Mouse (Mus musculus): Measurements from ENCODE around the gene Prex1. TPM values are rescaled to one million over a fixed set of nuclear protein-coding genes. Genes with fewer than 3 reads are reported as not detected.

Gene Prex1
- polyA plus RNA-seq, 1 experiment from 2014 or later, result 20.9 TPM

- no peak for ATAC-seq (ENCODE audit: low FRiP score)
Measured at GRCm38 (mm10) chr2:166573621-166574020, 140.0 kb downstream of the Prex1 start.

GRCm38 (mm10) chr2:166572297-166572696, 141.3 kb downstream of the Prex1 start:
- Histone ChIP-seq H3K36me3 (ENCODE audit: control insufficient read depth, insufficient read depth, low read length) (peaks cover 1% of the 10 kb centered on the region; the same call in 1 of the 2 replicates), H3K4me1 (replicated peaks; ENCODE audit: control insufficient read depth, insufficient read depth, low read length) (no peaks in the 10 kb centered on the region), H3K4me3 (ENCODE audit: low read depth, low read length) (no peak overlapping the region), H3K9me3 (ENCODE audit: control insufficient read depth, low read length) (no peaks in the 10 kb centered on the region), H3K4me2 (replicated peaks; ENCODE audit: low read depth, low read length) (no peak overlapping the region), H3K9ac (ENCODE audit: low read depth, low read length) (no peak overlapping the region), H3K27me3 (ENCODE audit: control insufficient read depth, insufficient read depth, low read length) (no peaks in the 10 kb centered on the region), H3K27ac (ENCODE audit: low read depth, low read length) (no peak overlapping the region)
- 96% methylated on average over 3 of the region's 3 CpGs for WGBS
- no peak for DNase-seq (ENCODE audit: low spot score)
- no peak for ATAC-seq (ENCODE audit: low FRiP score)

More at GRCm38 (mm10) chr2:166573621-166574020, 140.0 kb downstream of the Prex1 start:
- Histone ChIP-seq H3K9ac (ENCODE audit: low read depth, low read length) (no peak overlapping the region), H3K27ac (ENCODE audit: low read depth, low read length) (no peak overlapping the region), H3K4me1 (replicated peaks; ENCODE audit: control insufficient read depth, insufficient read depth, low read length) (no peaks in the 10 kb centered on the region), H3K27me3 (ENCODE audit: control insufficient read depth, insufficient read depth, low read length) (no peaks in the 10 kb centered on the region), H3K36me3 (ENCODE audit: control insufficient read depth, insufficient read depth, low read length) (peaks cover 3% of the 10 kb centered on the region; the same call in 1 of the 2 replicates), H3K9me3 (ENCODE audit: control insufficient read depth, low read length) (no peaks in the 10 kb centered on the region), H3K4me3 (ENCODE audit: low read depth, low read length) (no peak overlapping the region), H3K4me2 (replicated peaks; ENCODE audit: low read depth, low read length) (no peak overlapping the region)
- DNase-seq (ENCODE audit: low spot score), result no peak
- WGBS, result 85% methylated on average over 5 of the region's 5 CpGs

- Histone ChIP-seq H3K27ac (ENCODE audit: low read depth, low read length) (no peak overlapping the region), H3K4me1 (replicated peaks; ENCODE audit: control insufficient read depth, insufficient read depth, low read length) (no peaks in the 10 kb centered on the region), H3K9me3 (ENCODE audit: control insufficient read depth, low read length) (no peaks in the 10 kb centered on the region), H3K27me3 (ENCODE audit: control insufficient read depth, insufficient read depth, low read length) (no peaks in the 10 kb centered on the region), H3K4me2 (replicated peaks; ENCODE audit: low read depth, low read length) (no peak overlapping the region), H3K9ac (ENCODE audit: low read depth, low read length) (no peak overlapping the region), H3K36me3 (ENCODE audit: control insufficient read depth, insufficient read depth, low read length) (peaks cover 3% of the 10 kb centered on the region; the same call in 1 of the 2 replicates), H3K4me3 (ENCODE audit: low read depth, low read length) (no peak overlapping the region)
- 89% methylated on average over 9 of the region's 9 CpGs for whole genome bisulfite sequencing
- DNase-seq (ENCODE audit: low spot score) (no peak), ATAC-seq (ENCODE audit: low FRiP score) (no peak)
Measured at GRCm38 (mm10) chr2:166569182-166569581, 144.4 kb downstream of the Prex1 start.

- no peaks in the 10 kb centered on the region for H3K27me3 ChIP-seq (ENCODE audit: control insufficient read depth, insufficient read depth, low read length)
- H3K9ac ChIP-seq (ENCODE audit: low read depth, low read length), result no peak overlapping the region
- no peak overlapping the region for H3K27ac ChIP-seq (ENCODE audit: low read depth, low read length)
- WGBS, result 77% methylated on average over 5 of the region's 5 CpGs
- H3K4me2 ChIP-seq (replicated peaks; ENCODE audit: low read depth, low read length), result no peak overlapping the region
- H3K4me1 ChIP-seq (replicated peaks; ENCODE audit: control insufficient read depth, insufficient read depth, low read length), result no peaks in the 10 kb centered on the region
- H3K9me3 ChIP-seq (ENCODE audit: control insufficient read depth, low read length), result no peaks in the 10 kb centered on the region
- ATAC-seq (ENCODE audit: low FRiP score) (no peak), DNase-seq (ENCODE audit: low spot score) (no peak)
- peaks cover 3% of the 10 kb centered on the region; the same call in 1 of the 2 replicates for H3K36me3 ChIP-seq (ENCODE audit: control insufficient read depth, insufficient read depth, low read length)
- H3K4me3 ChIP-seq (ENCODE audit: low read depth, low read length), result no peak overlapping the region
Measured at GRCm38 (mm10) chr2:166565503-166565902, 148.1 kb downstream of the Prex1 start.

GRCm38 (mm10) chr2:166564455-166564854, 149.2 kb downstream of the Prex1 start:
- ATAC-seq (ENCODE audit: low FRiP score) (peak; percentile 72), DNase-seq (ENCODE audit: low spot score) (peak; percentile 89)
- WGBS, result 4% methylated on average over 11 of the region's 11 CpGs
- Histone ChIP-seq H3K4me2 (replicated peaks; ENCODE audit: low read depth, low read length) (no peak overlapping the region), H3K9me3 (ENCODE audit: control insufficient read depth, low read length) (no peaks in the 10 kb centered on the region), H3K36me3 (ENCODE audit: control insufficient read depth, insufficient read depth, low read length) (peaks cover 3% of the 10 kb centered on the region; the same call in 1 of the 2 replicates), H3K4me3 (ENCODE audit: low read depth, low read length) (no peak overlapping the region), H3K4me1 (replicated peaks; ENCODE audit: control insufficient read depth, insufficient read depth, low read length) (no peaks in the 10 kb centered on the region; the same call in 1 of the 2 replicates), H3K27me3 (ENCODE audit: control insufficient read depth, insufficient read depth, low read length) (no peaks in the 10 kb centered on the region), H3K9ac (ENCODE audit: low read depth, low read length) (no peak overlapping the region), H3K27ac (ENCODE audit: low read depth, low read length) (no peak overlapping the region)

- Histone ChIP-seq H3K9ac (ENCODE audit: low read depth, low read length) (no peak overlapping the region), H3K4me1 (replicated peaks; ENCODE audit: control insufficient read depth, insufficient read depth, low read length) (no peaks in the 10 kb centered on the region; the same call in 1 of the 2 replicates), H3K4me3 (ENCODE audit: low read depth, low read length) (no peak overlapping the region), H3K9me3 (ENCODE audit: control insufficient read depth, low read length) (no peaks in the 10 kb centered on the region), H3K4me2 (replicated peaks; ENCODE audit: low read depth, low read length) (no peak overlapping the region), H3K36me3 (ENCODE audit: control insufficient read depth, insufficient read depth, low read length) (peaks cover 3% of the 10 kb centered on the region; the same call in 1 of the 2 replicates), H3K27me3 (ENCODE audit: control insufficient read depth, insufficient read depth, low read length) (no peaks in the 10 kb centered on the region), H3K27ac (ENCODE audit: low read depth, low read length) (no peak overlapping the region)
- DNase-seq (ENCODE audit: low spot score) (peak; percentile 92), ATAC-seq (ENCODE audit: low FRiP score) (peak; percentile 17; the same call in 1 of the 2 replicates)
- 13% methylated on average over 6 of the region's 6 CpGs for WGBS
Measured at GRCm38 (mm10) chr2:166563890-166564289, 149.7 kb downstream of the Prex1 start.

- no peaks in the 10 kb centered on the region for H3K27me3 ChIP-seq (ENCODE audit: control insufficient read depth, insufficient read depth, low read length)
- no peak overlapping the region for H3K9ac ChIP-seq (ENCODE audit: low read depth, low read length)
- ATAC-seq (ENCODE audit: low FRiP score) (no peak), DNase-seq (ENCODE audit: low spot score) (no peak)
- WGBS, result 89% methylated on average over 9 of the region's 9 CpGs
- H3K27ac ChIP-seq (ENCODE audit: low read depth, low read length), result no peak overlapping the region
- no peak overlapping the region for H3K4me2 ChIP-seq (replicated peaks; ENCODE audit: low read depth, low read length)
- H3K4me1 ChIP-seq (replicated peaks; ENCODE audit: control insufficient read depth, insufficient read depth, low read length), result no peaks in the 10 kb centered on the region; the same call in 1 of the 2 replicates
- no peak overlapping the region for H3K4me3 ChIP-seq (ENCODE audit: low read depth, low read length)
- H3K36me3 ChIP-seq (ENCODE audit: control insufficient read depth, insufficient read depth, low read length), result peaks cover 3% of the 10 kb centered on the region; the same call in 1 of the 2 replicates
- no peaks in the 10 kb centered on the region for H3K9me3 ChIP-seq (ENCODE audit: control insufficient read depth, low read length)
Measured at GRCm38 (mm10) chr2:166563076-166563475, 150.6 kb downstream of the Prex1 start.

GRCm38 (mm10) chr2:166561781-166562180, 151.9 kb downstream of the Prex1 start:
- Histone ChIP-seq H3K4me2 (replicated peaks; ENCODE audit: low read depth, low read length) (no peak overlapping the region), H3K27me3 (ENCODE audit: control insufficient read depth, insufficient read depth, low read length) (no peaks in the 10 kb centered on the region), H3K4me3 (ENCODE audit: low read depth, low read length) (no peak overlapping the region), H3K9ac (ENCODE audit: low read depth, low read length) (no peak overlapping the region), H3K36me3 (ENCODE audit: control insufficient read depth, insufficient read depth, low read length) (no peaks in the 10 kb centered on the region), H3K9me3 (ENCODE audit: control insufficient read depth, low read length) (no peaks in the 10 kb centered on the region), H3K4me1 (replicated peaks; ENCODE audit: control insufficient read depth, insufficient read depth, low read length) (no peaks in the 10 kb centered on the region; the same call in 1 of the 2 replicates), H3K27ac (ENCODE audit: low read depth, low read length) (no peak overlapping the region)
- no peak for ATAC-seq (ENCODE audit: low FRiP score)
- WGBS, result 75% methylated on average over 7 of the region's 7 CpGs
- no peak for DNase-seq (ENCODE audit: low spot score)

GRCm38 (mm10) chr2:166560826-166561225, 152.8 kb downstream of the Prex1 start:
- 90% methylated on average over 7 of the region's 7 CpGs for WGBS
- Histone ChIP-seq H3K9me3 (ENCODE audit: control insufficient read depth, low read length) (no peaks in the 10 kb centered on the region), H3K36me3 (ENCODE audit: control insufficient read depth, insufficient read depth, low read length) (no peaks in the 10 kb centered on the region), H3K27ac (ENCODE audit: low read depth, low read length) (no peak overlapping the region), H3K27me3 (ENCODE audit: control insufficient read depth, insufficient read depth, low read length) (no peaks in the 10 kb centered on the region), H3K9ac (ENCODE audit: low read depth, low read length) (no peak overlapping the region), H3K4me1 (replicated peaks; ENCODE audit: control insufficient read depth, insufficient read depth, low read length) (no peaks in the 10 kb centered on the region; the same call in 1 of the 2 replicates), H3K4me3 (ENCODE audit: low read depth, low read length) (no peak overlapping the region), H3K4me2 (replicated peaks; ENCODE audit: low read depth, low read length) (no peak overlapping the region)
- ATAC-seq (ENCODE audit: low FRiP score) (no peak), DNase-seq (ENCODE audit: low spot score) (no peak)
